Mouse (Mus musculus): ENCODE data around the gene Dpm1.

GRCm38 (mm10) chr2:168206725-168207644, 23.4 kb downstream of the Dpm1 start, which contains the start of gene Adnp:
- peak; percentile 54 for TF ChIP-seq CTCF (IDR thresholded peaks at IDR 0.05; ENCODE audit: extremely low read depth, insufficient read depth, low read length)
- TF ChIP-seq POLR2A (IDR thresholded peaks at IDR 0.05; ENCODE audit: extremely low read depth, insufficient read depth, low read length), result peak; percentile 81; the same call in 1 of the 2 replicates

All from cortical plate, adult 2 months (tissue).